Mouse (Mus musculus): Measurements from ENCODE around the gene Proz. TPM values are rescaled to one million over a fixed set of nuclear protein-coding genes. Genes with fewer than 3 reads are reported as not detected.

Gene Proz
- polyA plus RNA-seq, 1 experiment, result 0.70 TPM

DNA sequence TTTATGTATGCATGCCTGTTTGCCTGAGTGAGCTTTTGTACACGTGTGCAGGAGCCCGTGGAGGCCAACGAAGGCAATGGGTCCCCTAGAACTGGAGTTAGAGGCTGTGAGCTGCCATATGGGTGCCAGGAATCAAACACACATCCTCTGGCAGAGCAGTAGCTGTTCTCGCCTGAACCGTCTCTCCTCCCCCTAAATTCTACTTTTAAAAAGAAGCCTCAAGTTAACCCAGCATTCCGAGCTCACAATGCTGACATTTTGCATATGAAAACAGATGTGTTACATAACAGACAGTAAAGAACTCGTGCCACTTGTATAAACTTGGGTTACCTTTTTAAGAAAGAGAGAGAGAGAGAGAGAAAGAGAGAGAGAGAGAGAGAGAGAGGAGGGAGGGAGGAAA is 16.8 kb downstream of the Proz start:
- Histone ChIP-seq H3K4me1 (ENCODE audit: control insufficient read depth, insufficient read depth, low read length) (peaks cover 4% of the 10 kb centered on the region), H3K27ac (ENCODE audit: control insufficient read depth, insufficient read depth, low read depth, low read length, poor library complexity) (no peak overlapping the region), H3K4me3 (replicated peaks; ENCODE audit: control insufficient read depth, low read depth, low read length) (no peak overlapping the region)
- 86% methylated on average over 7 of the region's 7 CpGs for WGBS
- TF ChIP-seq POLR2A (IDR thresholded peaks at IDR 0.05; ENCODE audit: borderline replicate concordance, control insufficient read depth, low read depth, low read length) (no peak), CTCF (IDR thresholded peaks at IDR 0.05; ENCODE audit: control insufficient read depth, insufficient read depth, low read length) (no peak)

DNA sequence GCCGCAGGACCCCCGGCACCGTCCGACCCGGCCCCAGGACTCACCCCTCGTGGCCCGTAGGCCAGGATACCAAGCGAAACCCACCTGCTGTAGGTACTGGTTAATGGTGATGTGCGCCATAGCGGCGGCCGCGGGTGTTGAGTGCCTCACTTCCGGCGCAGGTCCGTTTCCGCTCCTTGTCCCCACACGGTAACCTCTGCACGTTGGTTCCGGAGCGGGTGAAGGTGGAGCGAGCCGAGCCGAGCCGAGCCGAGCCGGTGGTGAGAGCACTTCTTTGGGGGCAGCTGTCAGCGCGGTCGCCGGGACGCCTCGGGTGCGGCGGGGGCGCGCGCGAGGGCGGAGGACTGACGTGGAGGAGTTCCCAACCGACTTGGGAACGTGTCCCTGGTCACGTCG is 44.0 kb downstream of the Proz start:
- no peaks in the 10 kb centered on the region; the same call in 1 of the 2 replicates for H3K4me1 ChIP-seq (ENCODE audit: control insufficient read depth, insufficient read depth, low read length)
- TF ChIP-seq POLR2A (IDR thresholded peaks at IDR 0.05; ENCODE audit: borderline replicate concordance, control insufficient read depth, low read depth, low read length) (peak; percentile 78; the same call in 1 of the 2 replicates), CTCF (IDR thresholded peaks at IDR 0.05; ENCODE audit: control insufficient read depth, insufficient read depth, low read length) (no peak)
- under 1% methylated on average over 43 of the region's 45 CpGs for WGBS
- peak overlapping the region; percentile 95 for H3K27ac ChIP-seq (ENCODE audit: control insufficient read depth, insufficient read depth, low read depth, low read length, poor library complexity)
- peak overlapping the region; percentile 97 for H3K4me3 ChIP-seq (replicated peaks; ENCODE audit: control insufficient read depth, low read depth, low read length)

DNA sequence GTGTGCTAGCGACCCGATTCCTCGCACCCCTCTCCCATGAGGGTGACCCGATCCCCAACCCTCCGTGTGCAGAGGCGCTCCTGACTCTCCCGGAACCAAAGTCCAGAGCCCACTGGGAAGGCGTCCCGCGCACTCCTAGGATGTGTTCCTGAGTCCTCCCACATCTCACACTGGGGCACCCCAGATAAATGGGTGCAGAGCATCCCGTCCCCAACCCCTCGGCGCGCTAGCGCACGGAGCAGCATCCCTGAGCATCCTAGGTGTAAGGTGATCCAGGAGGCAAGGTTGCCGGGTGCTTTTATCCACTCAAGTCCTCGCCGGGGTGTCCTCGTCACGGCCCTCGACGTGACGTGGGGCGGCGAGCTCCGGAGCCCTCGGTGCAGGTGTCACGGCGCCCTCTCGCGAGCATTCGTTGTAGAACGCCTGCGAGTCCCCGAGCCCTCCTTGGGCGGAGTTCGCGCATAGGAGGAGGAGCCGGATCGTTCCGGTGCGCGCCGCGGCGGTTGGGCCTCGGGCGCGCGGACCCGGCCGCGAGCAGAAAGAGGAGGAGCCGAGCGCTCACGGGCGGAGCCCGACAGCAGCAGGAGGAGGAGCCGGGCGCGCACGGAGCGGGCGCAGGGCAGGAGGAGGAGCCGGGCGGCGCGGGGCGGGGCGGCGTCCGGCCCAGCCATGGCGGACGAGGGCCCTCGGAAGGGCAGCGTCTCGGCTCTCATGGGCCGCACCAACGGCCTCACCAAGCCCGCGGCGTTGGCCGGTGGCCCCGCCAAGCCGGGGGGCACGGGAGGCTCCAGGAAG is 44.6 kb downstream of the Proz start, which contains the start of the genes Pcid2 and Cul4a:
Pcid2 (minus strand) TSS at position 373 of the 795 bp plus-strand sequence.
Cul4a (plus strand) TSS at position 535 of the 795 bp plus-strand sequence.
- H3K27ac ChIP-seq (ENCODE audit: control insufficient read depth, insufficient read depth, low read depth, low read length, poor library complexity), result peak within 1 kb of the TSS; percentile 95
- no peaks in the 10 kb centered on the region; the same call in 1 of the 2 replicates for H3K4me1 ChIP-seq (ENCODE audit: control insufficient read depth, insufficient read depth, low read length)
- H3K4me3 ChIP-seq (replicated peaks; ENCODE audit: control insufficient read depth, low read depth, low read length), result peak within 1 kb of the TSS; percentile 97
- WGBS, result under 1% methylated on average over 85 of the region's 87 CpGs
- TF ChIP-seq CTCF (IDR thresholded peaks at IDR 0.05; ENCODE audit: control insufficient read depth, insufficient read depth, low read length), result peak; percentile 78
- peak; percentile 84 for TF ChIP-seq POLR2A (IDR thresholded peaks at IDR 0.05; ENCODE audit: borderline replicate concordance, control insufficient read depth, low read depth, low read length)

DNA sequence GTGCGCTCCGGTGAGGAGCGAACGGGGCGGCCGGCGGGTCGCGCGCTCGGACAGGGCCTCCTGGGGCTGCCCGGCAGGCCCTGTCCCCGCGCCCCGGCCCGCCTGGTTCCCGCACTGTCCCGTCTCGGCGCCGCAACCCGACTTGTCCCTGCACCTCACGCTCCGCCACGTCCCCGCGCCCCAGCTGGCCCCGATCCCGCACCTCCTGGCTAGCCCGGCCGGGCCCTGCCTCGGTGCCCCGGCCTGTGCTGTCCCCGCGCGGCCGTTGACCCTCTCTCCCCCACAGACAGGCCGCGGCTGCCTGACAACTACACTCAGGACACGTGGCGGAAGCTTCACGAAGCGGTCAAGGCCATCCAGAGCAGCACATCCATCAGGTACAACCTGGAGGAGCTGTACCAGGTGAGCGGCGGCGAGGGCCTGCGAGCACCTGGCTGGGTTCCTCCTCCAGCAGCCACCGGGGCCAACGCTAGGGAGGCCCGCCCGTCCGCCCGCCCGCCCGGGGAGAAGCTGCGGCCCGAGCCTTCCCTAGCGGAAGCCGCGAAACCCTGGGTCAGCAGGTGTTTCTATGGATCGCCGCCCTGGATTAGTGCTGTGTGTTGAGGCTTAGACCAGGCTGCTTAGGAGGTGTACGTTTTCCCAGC is 45.3 kb downstream of the Proz start:
- H3K4me3 ChIP-seq (replicated peaks; ENCODE audit: control insufficient read depth, low read depth, low read length), result peak overlapping the region; percentile 97
- 2% methylated on average over 63 of the region's 63 CpGs for WGBS

DNA sequence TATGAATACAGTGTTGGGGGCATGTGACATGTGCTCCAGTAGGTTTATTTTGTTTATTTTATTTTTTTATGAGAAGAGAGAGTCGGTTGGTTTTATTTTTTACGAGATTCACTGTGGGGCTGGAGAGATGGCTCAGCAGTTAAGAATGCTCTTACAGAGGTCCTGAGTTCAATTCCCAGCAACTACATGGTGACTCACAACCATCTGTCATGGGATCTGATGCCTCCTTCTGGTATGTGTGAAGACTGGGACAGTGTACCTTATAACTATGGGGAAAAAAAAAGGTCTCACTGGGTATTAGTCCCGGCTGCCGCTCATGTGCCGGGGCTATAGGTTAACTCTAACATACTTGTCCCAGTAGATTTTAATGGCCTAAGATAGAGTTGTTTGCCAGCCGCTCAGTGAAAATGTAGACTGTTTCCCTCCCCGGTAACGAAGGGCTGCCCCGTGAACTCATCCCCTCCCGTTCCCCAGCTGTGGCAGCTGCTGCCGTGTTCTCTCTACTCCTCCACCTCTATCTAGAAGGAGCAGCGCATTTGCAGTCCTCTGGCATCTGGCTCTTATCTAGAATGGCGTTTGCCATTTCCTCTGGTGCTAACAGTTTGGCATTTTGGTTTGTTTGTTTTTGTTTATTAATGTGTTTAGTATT is 47.4 kb downstream of the Proz start:
- no peaks in the 10 kb centered on the region; the same call in 1 of the 2 replicates for H3K4me1 ChIP-seq (ENCODE audit: control insufficient read depth, insufficient read depth, low read length)
- H3K4me3 ChIP-seq (replicated peaks; ENCODE audit: control insufficient read depth, low read depth, low read length), result peak overlapping the region; percentile 36
- WGBS, result 65% methylated on average over 13 of the region's 13 CpGs
- TF ChIP-seq POLR2A (IDR thresholded peaks at IDR 0.05; ENCODE audit: borderline replicate concordance, control insufficient read depth, low read depth, low read length) (peak; percentile 83), CTCF (IDR thresholded peaks at IDR 0.05; ENCODE audit: control insufficient read depth, insufficient read depth, low read length) (no peak)
- H3K27ac ChIP-seq (ENCODE audit: control insufficient read depth, insufficient read depth, low read depth, low read length, poor library complexity), result peak overlapping the region; percentile 85

More for the DNA sequence above, 45.3 kb downstream of the Proz start:
- TF ChIP-seq CTCF (IDR thresholded peaks at IDR 0.05; ENCODE audit: control insufficient read depth, insufficient read depth, low read length), result no peak
- peak; percentile 16; the same call in 1 of the 2 replicates for TF ChIP-seq POLR2A (IDR thresholded peaks at IDR 0.05; ENCODE audit: borderline replicate concordance, control insufficient read depth, low read depth, low read length)
- Histone ChIP-seq H3K4me1 (ENCODE audit: control insufficient read depth, insufficient read depth, low read length) (no peaks in the 10 kb centered on the region; the same call in 1 of the 2 replicates), H3K27ac (ENCODE audit: control insufficient read depth, insufficient read depth, low read depth, low read length, poor library complexity) (peak overlapping the region; percentile 91)

DNA sequence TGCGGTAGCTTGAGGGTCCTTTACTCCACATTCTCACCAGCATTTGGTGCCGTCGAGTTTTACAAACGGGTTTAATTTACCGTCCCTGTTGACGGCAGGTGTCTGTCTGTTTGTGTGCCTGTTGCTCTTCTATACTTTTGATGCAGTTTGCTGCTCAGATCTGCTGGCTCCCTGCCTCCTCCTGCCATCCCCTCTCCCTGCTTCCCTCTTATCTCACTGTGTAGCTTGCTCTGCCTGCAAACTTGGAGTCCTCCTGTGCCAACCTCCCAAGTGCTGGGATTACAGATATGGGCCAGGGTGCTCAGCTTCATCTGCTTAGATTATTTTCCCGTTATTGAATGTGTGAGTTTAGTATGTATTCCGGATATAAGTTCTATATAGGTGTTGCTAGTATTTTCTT is 48.3 kb downstream of the Proz start:
- no peak for TF ChIP-seq CTCF (IDR thresholded peaks at IDR 0.05; ENCODE audit: control insufficient read depth, insufficient read depth, low read length)
- TF ChIP-seq POLR2A (IDR thresholded peaks at IDR 0.05; ENCODE audit: borderline replicate concordance, control insufficient read depth, low read depth, low read length), result no peak
- peak overlapping the region; percentile 85 for H3K27ac ChIP-seq (ENCODE audit: control insufficient read depth, insufficient read depth, low read depth, low read length, poor library complexity)
- WGBS, result 65% methylated on average over 8 of the region's 8 CpGs
- no peaks in the 10 kb centered on the region; the same call in 1 of the 2 replicates for H3K4me1 ChIP-seq (ENCODE audit: control insufficient read depth, insufficient read depth, low read length)
- H3K4me3 ChIP-seq (replicated peaks; ENCODE audit: control insufficient read depth, low read depth, low read length), result peak overlapping the region; percentile 1

DNA sequence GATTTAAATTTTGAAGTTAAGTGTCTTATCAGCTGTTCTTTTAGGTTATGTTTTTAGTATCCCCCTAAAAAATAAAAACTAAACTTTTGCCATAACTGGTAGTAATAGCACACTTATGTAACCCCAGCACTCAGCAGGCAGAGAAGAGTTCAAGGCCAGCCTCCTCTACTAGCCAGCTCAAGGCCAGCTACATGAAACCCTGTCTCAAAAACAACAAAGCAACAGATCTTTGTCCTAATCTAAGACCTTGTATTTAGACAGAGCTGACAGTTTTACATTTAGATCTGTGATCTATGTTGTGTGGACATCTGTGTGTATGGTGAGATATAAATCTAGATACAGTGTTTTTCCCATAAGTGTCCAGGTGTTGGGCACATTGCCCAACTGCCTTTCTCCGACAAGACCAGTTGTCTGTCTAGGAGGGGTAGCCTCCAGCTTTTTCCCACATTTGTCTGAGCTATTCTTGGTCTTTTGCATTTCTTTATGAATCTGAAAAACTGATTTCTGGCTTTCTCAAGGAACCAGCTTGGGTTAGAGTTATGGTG is 48.8 kb downstream of the Proz start:
- no peak overlapping the region for H3K27ac ChIP-seq (ENCODE audit: control insufficient read depth, insufficient read depth, low read depth, low read length, poor library complexity)
- H3K4me1 ChIP-seq (ENCODE audit: control insufficient read depth, insufficient read depth, low read length), result no peaks in the 10 kb centered on the region; the same call in 1 of the 2 replicates
- WGBS, result 50% methylated on average over 1 of the region's 1 CpGs
- TF ChIP-seq POLR2A (IDR thresholded peaks at IDR 0.05; ENCODE audit: borderline replicate concordance, control insufficient read depth, low read depth, low read length) (no peak), CTCF (IDR thresholded peaks at IDR 0.05; ENCODE audit: control insufficient read depth, insufficient read depth, low read length) (no peak)
- H3K4me3 ChIP-seq (replicated peaks; ENCODE audit: control insufficient read depth, low read depth, low read length), result peak overlapping the region; percentile 15

All from bone marrow, adult 2 months (tissue).